Mouse (Mus musculus): ENCODE data around the gene Cdyl.

Cdyl gene

GRCm38 (mm10) chr13:35659406-35659985 is at the start of gene Cdyl:
Gene Cdyl (plus strand): TSS chr13:35659833.
- DNase-seq (ENCODE audit: extremely low read depth, low read depth, low spot score): no peak

DNA sequence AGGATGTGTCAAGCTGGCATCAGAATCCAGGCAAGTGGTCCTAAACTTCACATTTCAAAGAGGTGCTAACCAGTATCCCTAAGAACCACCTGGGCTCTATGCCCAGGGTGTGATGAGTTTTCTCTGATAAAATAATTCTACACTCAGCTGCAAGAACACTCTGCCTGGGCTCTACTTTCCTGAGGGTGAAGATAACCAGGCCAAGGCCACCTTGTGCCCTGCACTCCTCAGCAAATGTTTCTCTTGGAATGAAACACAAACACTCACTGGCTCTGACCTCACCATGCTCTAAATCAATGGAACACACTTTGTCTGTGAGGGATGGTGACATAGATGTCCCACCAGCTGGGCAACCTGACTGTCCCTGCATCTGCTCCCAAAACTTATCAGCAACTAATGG is 48.9 kb upstream of the Cdyl start:
- DNase-seq (ENCODE audit: extremely low read depth, low read depth, low spot score): no peak

GRCm38 (mm10) chr13:35612506-35612905 is 47.1 kb upstream of the Cdyl start:
- no peak for DNase-seq (ENCODE audit: extremely low read depth, low read depth, low spot score)

DNA sequence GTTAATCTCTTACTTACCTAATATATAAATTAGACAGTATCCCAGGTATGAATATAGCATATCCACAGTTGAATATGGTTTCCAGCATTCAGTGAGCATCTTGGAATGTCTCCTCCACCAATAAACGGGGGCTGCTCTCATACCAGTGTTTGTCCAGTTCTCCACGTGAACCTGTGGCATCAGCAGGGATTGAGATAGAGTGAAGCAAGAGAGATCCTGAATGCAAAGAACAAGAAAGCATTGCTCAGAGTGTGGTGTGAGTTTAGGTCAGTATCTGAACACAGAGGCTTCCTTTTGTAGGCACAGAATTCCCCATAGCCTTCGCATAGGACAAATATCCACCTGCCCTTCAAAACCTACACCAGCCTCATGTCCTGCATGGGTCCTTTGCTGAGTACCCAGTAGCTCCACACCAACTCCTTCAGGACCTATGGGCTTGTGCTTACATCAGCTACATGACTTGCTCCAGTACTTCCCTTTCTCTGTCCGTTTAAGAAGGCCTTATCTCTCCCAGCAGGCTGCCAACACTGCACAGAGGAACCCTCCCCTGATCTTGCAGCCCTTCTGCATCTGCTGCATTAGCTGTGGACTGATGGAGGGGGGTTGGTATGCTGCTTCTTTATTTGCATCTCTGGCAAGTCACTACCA is 44.7 kb upstream of the Cdyl start:
- no peak for DNase-seq (ENCODE audit: extremely low read depth, low read depth, low spot score)

GRCm38 (mm10) chr13:35616524-35617099 is 43.0 kb upstream of the Cdyl start:
- no peak for DNase-seq (ENCODE audit: extremely low read depth, low read depth, low spot score)

DNA sequence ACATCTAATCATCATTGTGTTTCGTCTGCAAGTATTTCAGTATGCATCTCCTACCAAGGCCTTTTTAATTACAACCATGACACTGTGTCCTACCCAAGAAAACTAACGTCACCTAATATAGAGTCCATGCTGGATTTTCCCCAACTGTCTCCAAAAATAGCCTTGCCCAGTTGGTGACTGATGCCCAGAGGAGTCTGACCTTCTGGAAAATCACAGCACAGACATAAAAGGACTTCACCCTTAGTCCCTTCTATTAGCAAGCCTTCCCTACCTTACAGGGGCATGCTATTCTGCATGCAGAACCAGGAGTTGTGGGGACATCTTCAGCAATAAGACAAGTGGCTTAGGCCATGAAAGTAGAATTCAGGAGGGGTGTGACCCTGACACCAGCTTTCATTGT is 40.3 kb upstream of the Cdyl start:
- no peak for DNase-seq (ENCODE audit: extremely low read depth, low read depth, low spot score)

- no peak for DNase-seq (ENCODE audit: extremely low read depth, low read depth, low spot score)
Measured at GRCm38 (mm10) chr13:35620756-35621155, 38.9 kb upstream of the Cdyl start.

DNA sequence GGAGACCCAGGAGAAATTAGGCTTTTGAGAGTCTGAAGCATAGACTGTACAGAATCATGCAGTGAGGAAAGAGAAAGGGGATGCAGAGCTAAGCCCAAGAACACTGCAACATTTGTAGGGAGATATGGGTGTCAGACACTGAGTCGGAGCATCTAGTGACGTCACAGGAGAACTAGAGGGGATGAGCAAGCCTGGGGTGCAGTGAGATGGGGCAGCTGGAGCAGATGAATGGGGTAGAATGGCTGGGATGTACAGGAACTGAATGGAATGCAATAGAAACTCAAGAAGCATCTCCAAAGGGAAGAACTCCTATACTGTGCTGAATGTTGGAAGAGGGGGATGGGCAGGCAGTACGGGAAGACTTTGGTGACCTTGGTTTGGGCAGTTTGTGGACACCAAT is 34.8 kb upstream of the Cdyl start:
- no peak for DNase-seq (ENCODE audit: extremely low read depth, low read depth, low spot score)

GRCm38 (mm10) chr13:35625556-35625955 is 34.1 kb upstream of the Cdyl start:
- DNase-seq (ENCODE audit: extremely low read depth, low read depth, low spot score): no peak

DNA sequence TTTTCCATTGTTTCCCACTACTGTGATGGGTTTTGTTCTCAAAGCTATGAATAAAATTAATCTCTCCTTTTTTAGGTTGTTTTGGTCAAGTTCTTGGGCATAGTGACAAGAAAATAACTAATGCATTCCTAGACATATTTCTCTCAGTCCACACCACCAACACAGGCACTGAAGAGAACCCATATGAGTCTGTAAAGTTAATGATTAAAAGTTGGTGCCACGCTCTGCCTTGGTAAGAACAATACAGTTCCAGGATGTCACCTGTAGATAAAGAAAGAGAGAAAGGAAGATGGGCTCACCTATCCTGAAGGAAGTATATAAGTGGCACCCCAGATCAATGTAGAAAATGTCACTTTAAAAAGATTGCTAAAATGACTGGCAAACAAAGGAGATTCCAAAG is 32.3 kb upstream of the Cdyl start:
- no peak for DNase-seq (ENCODE audit: extremely low read depth, low read depth, low spot score)

GRCm38 (mm10) chr13:35647132-35647823 is 12.4 kb upstream of the Cdyl start:
- no peak for DNase-seq (ENCODE audit: extremely low read depth, low read depth, low spot score)

GRCm38 (mm10) chr13:35650284-35650872 is 9.3 kb upstream of the Cdyl start:
- no peak for DNase-seq (ENCODE audit: extremely low read depth, low read depth, low spot score)

- no peak for DNase-seq (ENCODE audit: extremely low read depth, low read depth, low spot score)
Measured at GRCm38 (mm10) chr13:35652851-35653250, 6.8 kb upstream of the Cdyl start.

- DNase-seq (ENCODE audit: extremely low read depth, low read depth, low spot score): no peak
Measured at GRCm38 (mm10) chr13:35656853-35657252, 2.8 kb upstream of the Cdyl start.

DNA sequence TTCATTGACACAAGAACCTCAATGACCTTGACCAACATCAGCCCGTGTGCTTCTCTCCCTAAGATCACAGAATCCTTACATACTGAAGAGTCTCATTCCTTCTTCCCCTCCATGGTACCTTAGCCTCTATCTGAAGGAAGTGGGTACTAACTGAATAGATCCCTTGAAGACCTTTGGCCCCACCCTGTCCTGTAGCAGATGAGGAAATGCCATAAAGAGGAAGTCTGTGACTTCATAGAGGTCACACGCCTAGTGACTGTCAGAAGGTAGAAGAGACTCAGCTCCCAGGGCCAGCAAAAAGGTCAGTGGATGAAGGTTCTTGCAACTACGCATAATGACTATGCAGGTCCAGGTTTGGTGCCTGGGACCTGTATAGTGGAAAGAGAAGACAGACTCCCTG is 5.8 kb downstream of the Cdyl start:
- no peak for DNase-seq (ENCODE audit: extremely low read depth, low read depth, low spot score)

GRCm38 (mm10) chr13:35669910-35670469 is 10.4 kb downstream of the Cdyl start:
- DNase-seq (ENCODE audit: extremely low read depth, low read depth, low spot score): no peak

DNA sequence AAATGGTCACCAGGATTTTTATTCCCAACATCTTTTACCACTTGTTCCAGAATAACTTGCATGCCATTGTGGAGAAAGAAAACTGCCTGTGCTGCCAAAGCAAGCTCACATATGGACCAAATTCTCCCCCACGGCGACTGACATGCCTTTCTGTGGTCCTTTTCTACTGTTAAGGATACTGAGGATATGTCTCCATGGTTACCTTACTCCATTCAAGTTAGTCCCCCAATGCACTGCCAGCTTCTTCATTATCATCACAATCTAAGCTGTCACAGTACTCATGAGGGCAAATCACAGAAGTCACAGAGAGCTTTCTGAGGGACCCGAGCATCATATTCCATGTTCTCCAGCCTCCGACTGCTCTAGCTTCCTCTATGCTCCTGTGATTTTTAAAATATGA is 11.2 kb downstream of the Cdyl start:
- DNase-seq (ENCODE audit: extremely low read depth, low read depth, low spot score): no peak

- no peak for DNase-seq (ENCODE audit: extremely low read depth, low read depth, low spot score)
Measured at GRCm38 (mm10) chr13:35676921-35677320, 17.3 kb downstream of the Cdyl start.

GRCm38 (mm10) chr13:35677433-35678051 is 17.9 kb downstream of the Cdyl start:
- DNase-seq (ENCODE audit: extremely low read depth, low read depth, low spot score): no peak

DNA sequence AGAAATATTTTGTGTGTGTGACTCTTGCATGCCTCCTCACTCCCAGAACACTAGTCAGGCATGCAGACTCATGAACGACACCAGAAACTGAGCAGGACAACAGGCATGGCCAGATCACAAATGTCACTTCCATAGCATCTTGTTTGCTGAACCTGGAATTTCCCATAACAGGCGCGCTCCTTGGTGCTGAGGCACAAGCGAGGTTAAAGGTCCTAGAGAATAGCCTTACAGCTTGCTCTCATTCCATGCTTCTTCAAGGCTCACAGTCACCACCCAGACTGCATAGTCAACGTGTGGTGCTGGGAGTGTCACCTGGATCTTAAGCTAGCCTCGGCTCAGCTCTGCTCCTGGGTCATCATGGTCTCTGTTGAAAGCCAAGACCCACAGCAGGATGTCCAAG is 19.1 kb downstream of the Cdyl start:
- no peak for DNase-seq (ENCODE audit: extremely low read depth, low read depth, low spot score)

GRCm38 (mm10) chr13:35681361-35681760 is 21.7 kb downstream of the Cdyl start:
- DNase-seq (ENCODE audit: extremely low read depth, low read depth, low spot score): no peak

All from fat pad, adult 2 months (tissue).